Mouse (Mus musculus): Measurements from ENCODE around the gene Efcab8.
"Not testable (repeated sequence)": the region's sequence is repeated elsewhere in the genome, so short reads cannot be mapped to it uniquely, and the experiment has no call there.

Gene Efcab8

GRCm38 (mm10) chr2:153824593-153824992 lies 44.9 kb downstream of the Efcab8 start:
- DNase-seq (ENCODE audit: low spot score in 2 of 2), result no peak

DNA sequence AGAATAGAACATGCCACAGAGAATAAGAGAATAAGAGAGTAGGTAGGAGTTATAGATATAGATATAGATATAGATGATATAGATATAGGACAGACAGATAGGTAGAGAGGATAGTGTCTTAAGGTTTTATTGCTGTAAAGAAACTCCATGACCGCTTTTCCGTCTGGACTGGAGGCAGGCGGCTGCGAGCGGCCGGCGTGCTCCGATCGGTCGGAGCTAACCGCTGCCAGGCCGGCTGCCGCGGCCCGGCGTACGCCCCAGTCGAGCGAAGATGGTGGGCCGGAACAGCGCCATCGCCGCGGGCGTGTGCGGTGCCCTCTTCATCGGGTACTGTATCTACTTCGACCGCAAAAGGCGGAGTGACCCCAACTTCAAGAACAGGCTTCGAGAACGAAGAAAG lies 46.2 kb downstream of the Efcab8 start:
- DNase-seq (ENCODE audit: low spot score in 2 of 2), result not testable (repeated sequence)

- no peak for DNase-seq (ENCODE audit: low spot score in 2 of 2)
Measured at GRCm38 (mm10) chr2:153827171-153827830, 47.6 kb downstream of the Efcab8 start.

GRCm38 (mm10) chr2:153828704-153829103 lies 49.0 kb downstream of the Efcab8 start:
- no peak for DNase-seq (ENCODE audit: low spot score in 2 of 2)

DNA sequence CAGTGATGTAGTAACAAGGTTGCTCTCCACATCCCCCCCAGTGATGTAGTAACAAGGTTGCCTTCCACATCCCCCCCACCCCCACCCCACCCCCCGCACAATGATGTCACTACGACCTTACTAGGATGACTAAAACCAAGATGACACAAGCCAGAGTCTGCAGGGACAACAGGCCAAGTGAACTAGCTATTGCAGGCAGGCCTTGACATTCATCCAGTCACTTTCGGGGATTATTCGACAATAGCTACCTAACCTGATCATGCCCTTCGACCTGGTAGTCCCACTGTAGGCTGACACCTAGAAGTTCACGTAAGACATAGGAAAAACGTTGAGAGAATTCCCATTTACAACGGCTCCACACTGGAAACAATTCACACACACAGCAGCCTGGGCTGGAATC lies 53.6 kb downstream of the Efcab8 start:
- no peak for DNase-seq (ENCODE audit: low spot score in 2 of 2)

DNA sequence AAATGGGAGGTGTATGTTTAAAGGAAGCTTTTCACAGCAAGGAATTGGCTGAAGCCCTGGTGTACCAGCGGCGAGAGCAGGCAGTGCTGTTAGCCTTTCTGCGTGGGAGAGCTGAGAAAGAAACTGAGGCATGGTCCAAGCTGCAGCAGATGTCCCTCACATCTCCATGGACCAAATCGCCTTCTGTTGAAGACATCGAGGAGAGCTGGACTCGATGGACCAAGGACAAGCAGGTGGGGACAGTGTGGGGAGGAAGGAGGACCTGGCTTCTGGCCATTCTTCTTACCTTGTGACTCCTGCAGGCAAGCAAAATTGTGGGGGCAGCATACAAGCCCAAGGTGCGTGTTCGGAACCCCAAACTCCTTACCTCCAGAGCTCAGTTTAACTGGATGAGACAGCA lies 63.1 kb downstream of the Efcab8 start:
- no peak for DNase-seq (ENCODE audit: low spot score in 2 of 2)

GRCm38 (mm10) chr2:153848389-153848788 lies 68.7 kb downstream of the Efcab8 start:
- no peak for DNase-seq (ENCODE audit: low spot score in 2 of 2)

DNA sequence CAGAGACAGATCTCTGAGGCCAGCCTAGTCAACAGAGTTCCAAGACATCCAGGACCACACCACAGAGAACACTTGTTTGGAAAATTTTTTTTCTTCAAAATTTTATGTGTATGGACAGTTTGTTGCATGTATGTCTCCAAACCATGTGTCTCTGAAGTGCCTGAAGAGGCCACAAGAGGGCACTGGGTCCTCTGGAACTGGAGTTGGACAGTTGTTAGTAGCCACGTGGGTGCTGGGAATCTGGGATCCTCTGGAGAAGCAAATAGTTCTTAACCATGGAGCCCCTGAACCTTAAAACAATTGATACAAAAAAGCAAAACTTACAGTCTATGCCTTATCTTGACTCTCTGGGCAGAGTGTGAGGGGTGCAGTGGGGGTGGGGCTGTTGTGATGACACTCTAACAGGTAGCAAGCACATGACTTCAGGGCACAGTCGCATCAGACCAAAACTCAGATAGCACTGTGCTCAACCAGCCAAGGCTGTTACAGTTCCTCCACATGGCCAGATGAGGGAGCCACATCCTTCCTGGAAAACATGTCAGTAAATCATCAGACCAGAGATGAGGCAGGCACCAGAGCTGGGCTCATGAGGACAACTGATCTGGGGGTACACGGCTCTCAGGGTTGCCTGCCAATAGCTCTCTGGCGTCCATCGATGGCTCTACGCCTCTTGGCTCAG lies 70.8 kb downstream of the Efcab8 start:
- DNase-seq (ENCODE audit: low spot score in 2 of 2), result no peak

DNA sequence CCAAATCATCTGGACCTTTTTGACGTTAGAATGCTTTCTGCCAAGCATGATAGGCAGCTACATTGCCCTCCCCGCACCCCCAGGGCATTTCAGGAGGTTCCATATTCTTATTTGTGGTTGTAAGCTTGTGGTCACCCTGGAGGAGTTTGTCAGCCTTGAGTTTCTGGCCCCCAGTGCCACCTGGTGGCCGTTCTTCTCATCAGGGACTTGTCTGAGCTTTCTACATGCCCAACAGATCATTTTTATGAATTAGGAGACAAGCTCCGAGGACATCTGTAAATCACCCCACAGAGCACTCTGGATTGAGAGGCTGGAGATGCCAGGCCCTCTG lies 71.3 kb downstream of the Efcab8 start:
- peak in 1 of 2 experiments; percentile 51 for DNase-seq (ENCODE audit: low spot score in 2 of 2)

DNA sequence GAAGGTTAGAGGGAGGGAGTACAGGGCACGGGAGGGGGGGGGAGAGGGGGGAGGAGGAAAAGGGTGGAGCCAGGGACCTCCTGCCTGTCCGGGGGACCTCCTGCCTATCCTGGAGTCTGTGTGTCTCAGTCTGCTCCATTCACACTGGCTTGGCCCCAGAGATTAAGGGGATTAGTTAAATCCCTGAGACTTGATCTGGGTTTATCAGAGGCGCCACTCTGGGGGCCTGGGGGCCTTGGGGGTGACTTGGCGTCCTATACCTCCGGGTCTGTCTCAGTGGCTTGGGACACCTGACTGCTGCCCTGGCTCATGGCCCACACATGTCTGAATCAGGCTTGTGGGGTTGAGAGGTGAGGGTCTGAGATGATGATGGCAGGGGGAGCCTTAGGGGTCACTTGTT lies 73.8 kb downstream of the Efcab8 start:
- DNase-seq (ENCODE audit: low spot score in 2 of 2), result no peak

GRCm38 (mm10) chr2:153859581-153859980 lies 79.8 kb downstream of the Efcab8 start:
- DNase-seq (ENCODE audit: low spot score in 2 of 2), result no peak

- no peak for DNase-seq (ENCODE audit: low spot score in 2 of 2)
Measured at GRCm38 (mm10) chr2:153860315-153860714, 80.6 kb downstream of the Efcab8 start.

GRCm38 (mm10) chr2:153860715-153861114 lies 81.0 kb downstream of the Efcab8 start:
- no peak for DNase-seq (ENCODE audit: low spot score in 2 of 2)

GRCm38 (mm10) chr2:153861960-153862359 lies 82.2 kb downstream of the Efcab8 start:
- no peak for DNase-seq (ENCODE audit: low spot score in 2 of 2)

GRCm38 (mm10) chr2:153870984-153871383 lies 91.3 kb downstream of the Efcab8 start, which contains the start of gene Sun5:
Gene Sun5 (minus strand): TSS chr2:153871084.
- DNase-seq (ENCODE audit: low spot score in 2 of 2), result no peak

- no peak for DNase-seq (ENCODE audit: low spot score in 2 of 2)
Measured at GRCm38 (mm10) chr2:153874745-153875144, 95.0 kb downstream of the Efcab8 start, which contains the start of gene Bpifb2. Gene Bpifb2 (plus strand): TSS chr2:153875045.

Data from left cerebral cortex, adult 9 months (tissue).